Mouse (Mus musculus): Measurements from ENCODE around the gene Zbtb16. TPM values are rescaled to one million over a fixed set of nuclear protein-coding genes. Genes with fewer than 3 reads are reported as not detected.

The Zbtb16 gene
- total RNA-seq, 2 experiments from 2014 or later: 103 TPM

DNA sequence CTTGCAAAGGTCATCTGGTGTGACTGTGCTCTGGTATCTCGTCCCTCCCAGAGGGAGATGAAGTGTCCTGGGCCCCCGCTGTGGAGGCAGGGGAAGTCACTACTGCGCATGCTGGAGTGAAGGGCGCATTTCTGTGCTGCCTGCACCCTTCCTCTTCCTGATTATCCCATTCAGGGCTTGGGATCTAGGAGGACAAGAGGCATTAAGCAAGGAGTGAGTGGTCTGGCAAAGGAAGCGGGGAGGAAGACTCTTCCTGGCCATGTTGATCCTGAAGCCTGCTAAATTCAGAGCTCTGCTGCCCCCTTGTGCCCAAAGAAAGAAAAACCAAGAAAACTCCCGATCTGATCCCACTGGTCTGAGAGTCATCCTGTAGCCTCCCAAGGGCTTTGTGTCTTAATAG lies 217.4 kb downstream of the Zbtb16 start:
- DNase-seq (ENCODE audit: extremely low spot score in 1 of 2, low spot score in 1 of 2): peak; percentile 47 to 78

DNA sequence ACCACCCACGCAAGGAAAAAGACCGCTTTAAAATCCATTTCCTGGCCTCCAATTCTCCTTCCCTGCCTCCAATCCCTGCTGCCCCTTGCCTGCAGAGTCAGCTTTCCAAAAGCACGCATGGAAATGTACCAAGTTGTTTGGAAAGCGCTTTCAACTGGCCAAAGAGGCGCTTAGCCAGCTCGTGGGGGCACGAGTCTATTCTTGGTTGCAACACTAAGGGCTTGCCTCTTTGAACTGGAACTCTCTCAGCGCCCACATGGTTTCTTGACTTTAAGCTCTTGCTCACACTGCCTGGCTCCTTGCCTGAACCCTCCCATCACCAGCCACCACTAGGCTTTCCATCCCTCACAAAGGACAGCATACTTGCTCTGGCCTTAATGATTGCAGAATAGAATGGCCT lies 217.9 kb downstream of the Zbtb16 start:
- no peak for DNase-seq (ENCODE audit: extremely low spot score in 1 of 2, low spot score in 1 of 2)

GRCm38 (mm10) chr9:48617511-48618010 lies 218.5 kb downstream of the Zbtb16 start:
- DNase-seq (ENCODE audit: extremely low spot score in 1 of 2, low spot score in 1 of 2): no peak

GRCm38 (mm10) chr9:48613221-48613620 lies 222.8 kb downstream of the Zbtb16 start:
- DNase-seq (ENCODE audit: extremely low spot score in 1 of 2, low spot score in 1 of 2): no peak

DNA sequence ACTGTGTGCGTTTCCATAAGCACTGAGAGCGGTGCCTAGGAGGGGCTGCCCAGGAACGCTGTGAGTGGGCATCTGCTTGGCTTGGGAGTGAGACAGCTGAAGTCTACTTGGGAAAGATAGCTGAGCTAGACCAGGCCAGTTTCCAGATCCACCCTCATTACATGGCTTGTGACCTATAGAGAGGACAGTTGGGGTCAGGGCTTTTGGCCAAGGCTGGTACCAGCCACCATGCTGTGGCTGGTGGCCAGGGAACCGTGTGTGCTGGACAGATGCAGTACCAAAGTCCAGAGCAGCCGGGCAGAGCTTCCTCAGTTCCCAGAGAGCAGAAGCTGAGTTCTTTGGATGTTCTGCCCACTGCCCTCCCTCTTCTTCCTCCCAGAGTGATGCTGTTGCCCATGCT lies 223.5 kb downstream of the Zbtb16 start:
- DNase-seq (ENCODE audit: extremely low spot score in 1 of 2, low spot score in 1 of 2): no peak

GRCm38 (mm10) chr9:48611032-48611431 lies 225.0 kb downstream of the Zbtb16 start:
- DNase-seq (ENCODE audit: extremely low spot score in 1 of 2, low spot score in 1 of 2): no peak

- DNase-seq (ENCODE audit: extremely low spot score in 1 of 2, low spot score in 1 of 2): no peak
These were observed 226.3 kb downstream of the Zbtb16 start for GRCm38 (mm10) chr9:48609734-48610133.

DNA sequence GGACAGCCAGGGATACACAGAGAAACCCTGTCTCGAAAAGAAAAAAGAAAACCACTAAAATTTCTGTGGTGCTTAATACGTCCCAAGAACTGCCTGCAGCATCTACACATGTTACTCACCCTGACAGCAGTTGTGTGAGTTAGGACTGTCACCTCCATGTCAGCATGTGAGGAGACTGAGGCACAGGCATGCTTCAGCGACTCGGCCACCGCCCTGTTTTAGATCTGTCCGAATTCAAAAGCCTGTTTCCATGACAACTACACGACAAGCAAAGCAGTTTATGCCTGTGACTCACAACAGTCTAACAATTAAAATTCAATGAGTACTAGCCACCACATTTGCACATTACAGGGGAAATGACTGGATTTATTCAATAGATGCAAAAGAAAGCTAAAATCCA lies 228.6 kb downstream of the Zbtb16 start:
- no peak for DNase-seq (ENCODE audit: extremely low spot score in 1 of 2, low spot score in 1 of 2)

GRCm38 (mm10) chr9:48606171-48606570 lies 229.9 kb downstream of the Zbtb16 start:
- no peak for DNase-seq (ENCODE audit: extremely low spot score in 1 of 2, low spot score in 1 of 2)

DNA sequence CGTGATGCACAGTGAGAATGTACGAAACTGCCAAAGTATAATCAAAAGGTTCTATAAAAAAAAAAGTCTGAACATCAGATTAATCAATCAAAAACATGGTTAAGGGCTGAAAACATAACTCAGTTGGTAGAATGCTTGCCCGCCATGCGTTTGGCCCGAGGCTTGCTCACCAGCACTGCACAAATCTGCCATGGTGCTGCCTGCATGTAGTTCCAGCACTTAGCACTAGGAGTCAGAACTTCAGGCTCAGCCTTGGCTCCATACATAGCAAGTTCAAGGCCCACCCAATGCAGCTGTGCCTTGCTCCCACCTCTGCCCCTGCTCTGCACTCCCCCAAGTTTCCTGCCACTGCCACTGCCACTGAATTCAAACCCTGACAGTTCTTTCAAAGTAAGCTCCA lies 230.3 kb downstream of the Zbtb16 start:
- DNase-seq (ENCODE audit: extremely low spot score in 1 of 2, low spot score in 1 of 2): no peak

DNA sequence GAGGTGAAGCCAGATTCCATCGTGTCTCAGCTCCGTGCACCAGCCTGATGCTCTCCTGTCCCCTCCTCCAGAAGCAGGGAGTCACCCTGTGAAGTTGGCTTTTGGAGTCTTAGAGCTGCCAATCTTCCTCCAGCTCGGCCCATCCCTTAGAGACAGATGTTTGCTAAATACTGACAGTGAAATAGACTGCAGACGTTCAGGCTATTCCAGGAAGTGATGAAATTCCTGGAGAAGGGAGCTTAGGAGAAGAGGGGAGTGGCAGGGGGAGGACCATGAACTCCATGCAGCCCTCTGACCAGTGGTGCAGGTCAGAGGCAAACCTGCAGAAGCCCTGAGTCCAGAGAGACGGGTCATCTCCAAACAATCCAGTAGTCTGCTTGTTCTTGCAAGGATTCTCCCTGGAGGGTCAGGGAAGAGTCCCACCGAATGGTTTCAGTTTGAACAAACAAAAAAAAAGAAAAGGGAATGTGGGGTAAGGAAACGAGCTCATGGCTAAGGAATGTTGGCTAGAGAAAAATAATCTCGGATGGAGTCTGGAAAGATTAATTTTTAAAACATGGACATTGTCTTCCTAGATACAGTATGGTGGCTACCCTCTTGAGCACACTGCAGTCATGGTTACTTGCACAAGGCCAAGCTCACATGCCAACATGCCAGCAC lies 231.0 kb downstream of the Zbtb16 start, which contains the start of gene Nnmt:
Gene Nnmt, minus strand, starts transcription at position 215 of the 660 bp plus-strand sequence.
- DNase-seq (ENCODE audit: extremely low spot score in 1 of 2, low spot score in 1 of 2): no peak

Other genes with a start within 250 kb of the Zbtb16 start
- gene Nnmt, start 231.1 kb downstream of the Zbtb16 start, total RNA-seq (2021): 1 to 10 TPM; 1.2 to 1.6 TPM
- gene Htr3a, start 74.9 kb upstream of the Zbtb16 start, total RNA-seq (2021): 10 to 100 TPM; 13.4 to 14.3 TPM
- gene Htr3b, start 128.8 kb upstream of the Zbtb16 start, total RNA-seq (2021): not detected
- 10 to 100 TPM; 26.8 to 47.1 TPM for gene Usp28, start 149.2 kb upstream of the Zbtb16 start, total RNA-seq (2021)
- 10 to 100 TPM; 13.7 to 16.4 TPM for gene Zw10, start 219.4 kb upstream of the Zbtb16 start, total RNA-seq (2021)
- gene Tmprss5, start 245.0 kb upstream of the Zbtb16 start, total RNA-seq (2021): 1 to 10 TPM in 1 of 2 experiments, under 1 TPM in 1; 0.98 to 1.5 TPM